Mouse (Mus musculus): ENCODE data around the gene Iqgap2.

Iqgap2 gene

GRCm38 (mm10) chr13:95697874-95698273 lies 193.8 kb downstream of the Iqgap2 start:
- no peak for DNase-seq

GRCm38 (mm10) chr13:95696654-95697163 lies 195.0 kb downstream of the Iqgap2 start, which contains the start of gene F2rl2:
Gene F2rl2 (plus strand): TSS chr13:95696853.
- no peak for DNase-seq

- no peak for DNase-seq
Observed at GRCm38 (mm10) chr13:95696120-95696653, 195.5 kb downstream of the Iqgap2 start.

DNA sequence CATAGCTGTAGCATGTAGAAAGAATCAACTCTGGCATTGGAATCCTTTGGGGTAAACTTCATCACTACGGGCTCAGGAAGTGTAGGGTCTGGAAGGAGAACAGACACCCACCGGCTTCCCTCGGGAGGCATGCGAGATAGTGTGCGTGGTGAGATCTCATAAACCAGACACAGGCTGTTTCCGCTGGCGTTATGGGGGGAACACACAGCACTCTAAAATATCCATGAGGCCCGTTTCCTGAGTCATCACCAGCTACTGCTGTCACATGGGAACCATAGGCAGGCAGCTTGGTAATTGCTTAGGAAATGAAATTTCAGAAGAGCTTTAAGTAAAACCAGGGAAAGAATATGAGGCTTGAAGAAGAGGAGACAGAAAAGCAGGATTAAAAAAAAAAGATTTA lies 199.5 kb downstream of the Iqgap2 start:
- DNase-seq = no peak

DNA sequence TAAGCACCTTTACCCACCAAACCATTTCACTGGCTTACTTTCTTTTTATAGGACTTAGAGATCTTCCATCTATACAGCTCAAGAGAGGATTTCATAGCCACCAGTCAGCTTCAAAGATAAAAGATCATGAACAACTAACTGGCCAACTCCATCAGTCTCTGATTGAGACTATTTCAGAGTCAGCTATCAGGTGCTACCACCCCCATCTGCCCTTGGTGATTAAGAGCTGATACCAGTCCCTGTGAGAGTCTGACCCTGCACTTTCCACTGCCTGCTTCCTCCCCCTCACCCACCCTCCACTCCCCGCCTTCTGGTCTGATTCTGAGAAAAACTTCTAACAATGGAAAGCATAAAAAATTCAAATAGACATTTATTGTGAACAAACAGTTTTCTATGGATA lies 203.1 kb downstream of the Iqgap2 start:
- no peak for DNase-seq

DNA sequence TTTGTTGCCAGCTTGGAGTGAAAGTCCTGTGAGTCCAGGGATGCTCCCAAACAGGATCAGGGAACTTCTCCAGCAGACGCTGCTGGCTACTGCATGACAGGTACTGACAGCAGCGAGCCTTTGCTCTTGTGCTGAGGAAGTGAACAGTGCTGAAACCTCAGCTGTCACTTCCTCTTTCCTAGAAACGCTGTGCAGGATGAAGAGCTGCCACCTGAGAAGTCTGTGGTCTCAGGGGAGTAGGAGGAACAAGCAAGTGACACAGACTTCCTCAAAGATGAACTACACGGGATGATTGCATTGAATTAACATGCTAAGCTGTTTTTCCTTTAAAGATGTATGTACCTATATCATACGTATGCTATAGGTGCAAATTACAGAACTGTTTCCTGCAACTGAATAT lies 206.0 kb downstream of the Iqgap2 start:
- no peak for DNase-seq

GRCm38 (mm10) chr13:95684656-95685244 lies 207.0 kb downstream of the Iqgap2 start:
- DNase-seq = no peak

GRCm38 (mm10) chr13:95679491-95679941 lies 212.2 kb downstream of the Iqgap2 start:
- no peak for DNase-seq

DNA sequence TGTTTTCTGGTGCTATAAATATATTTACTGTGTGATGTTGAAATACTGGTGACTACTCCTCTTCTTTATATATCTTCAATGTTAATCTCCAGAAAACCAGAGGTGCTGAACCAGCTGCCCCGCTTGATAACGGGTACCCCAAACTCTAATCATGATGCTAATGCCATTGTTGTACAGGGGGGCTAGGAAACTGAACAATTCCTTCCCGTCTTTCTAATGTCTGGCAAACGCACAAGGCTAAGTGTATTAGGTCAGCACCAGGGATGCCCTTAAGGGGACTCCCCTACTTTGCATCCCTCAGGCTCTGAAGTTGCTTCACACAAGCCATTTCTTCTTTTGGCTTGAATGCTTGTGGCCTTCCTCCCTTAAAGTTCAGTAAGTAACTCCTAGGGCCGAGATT lies 212.6 kb downstream of the Iqgap2 start:
- no peak for DNase-seq

GRCm38 (mm10) chr13:95672372-95672771 lies 219.3 kb downstream of the Iqgap2 start:
- DNase-seq = no peak

- no peak for DNase-seq
Observed at GRCm38 (mm10) chr13:95671108-95671897, 220.4 kb downstream of the Iqgap2 start.

DNA sequence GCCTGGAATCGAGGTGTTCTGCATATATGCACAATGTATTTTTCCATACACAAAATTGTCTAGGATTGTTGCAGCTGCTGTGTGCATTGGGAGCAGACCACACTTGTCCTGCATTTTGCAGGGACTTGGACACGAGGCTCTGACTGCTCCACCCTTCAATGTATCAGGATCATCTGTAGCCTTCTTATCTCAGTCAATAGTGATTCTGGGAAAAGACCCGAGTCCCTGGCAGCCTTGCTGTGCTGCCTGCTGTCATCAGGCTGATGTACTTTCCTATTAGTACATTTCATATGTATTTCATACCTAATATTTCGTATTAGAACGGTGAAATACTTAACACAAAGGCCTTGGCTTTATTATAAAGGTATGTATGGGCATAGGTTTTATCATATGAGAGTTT lies 221.2 kb downstream of the Iqgap2 start:
- DNase-seq = no peak

DNA sequence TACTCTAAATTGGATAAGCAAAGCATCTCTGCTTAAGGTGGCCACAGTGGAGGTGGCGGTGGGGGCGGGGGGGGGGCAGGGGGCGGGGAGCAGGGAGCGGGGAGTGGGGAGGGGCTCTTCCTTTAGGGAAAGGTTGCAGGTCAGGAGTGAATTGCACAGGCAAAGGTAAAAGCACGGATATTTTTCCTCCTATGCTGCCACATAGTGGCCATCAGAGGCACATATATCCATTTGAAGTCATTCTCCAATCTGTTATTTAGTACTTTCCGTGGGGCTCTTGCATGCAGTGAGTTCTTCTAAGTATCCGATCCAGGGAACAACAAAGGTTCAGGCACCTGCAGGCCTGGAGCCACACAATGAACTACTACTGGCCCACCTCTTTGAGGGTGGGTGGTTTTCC lies 224.5 kb downstream of the Iqgap2 start:
- no peak for DNase-seq

- DNase-seq = no peak
Observed at GRCm38 (mm10) chr13:95665644-95666356, 225.9 kb downstream of the Iqgap2 start.

- DNase-seq = no peak
Observed at GRCm38 (mm10) chr13:95663834-95664233, 227.9 kb downstream of the Iqgap2 start.

DNA sequence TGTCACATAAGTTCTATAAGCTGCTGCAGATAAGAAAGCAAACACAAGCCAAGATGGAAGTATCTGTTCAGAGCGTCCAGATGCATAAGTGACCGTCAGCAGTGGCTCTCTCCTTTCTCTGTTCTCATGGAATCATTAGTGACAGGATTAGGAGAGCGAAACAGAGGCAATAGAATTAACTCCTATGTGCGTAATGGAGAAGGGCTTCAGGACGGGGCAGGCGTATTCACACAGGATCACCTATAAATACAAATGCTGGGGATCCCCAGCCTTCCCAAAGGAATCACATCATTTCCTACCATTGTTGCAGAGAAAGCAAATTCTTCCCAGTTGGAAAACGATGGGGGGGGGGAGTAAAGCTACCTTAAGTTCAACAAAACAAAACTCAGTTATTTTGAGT lies 232.3 kb downstream of the Iqgap2 start:
- DNase-seq = no peak

- DNase-seq = no peak
Observed at GRCm38 (mm10) chr13:95657171-95657570, 234.6 kb downstream of the Iqgap2 start.

DNA sequence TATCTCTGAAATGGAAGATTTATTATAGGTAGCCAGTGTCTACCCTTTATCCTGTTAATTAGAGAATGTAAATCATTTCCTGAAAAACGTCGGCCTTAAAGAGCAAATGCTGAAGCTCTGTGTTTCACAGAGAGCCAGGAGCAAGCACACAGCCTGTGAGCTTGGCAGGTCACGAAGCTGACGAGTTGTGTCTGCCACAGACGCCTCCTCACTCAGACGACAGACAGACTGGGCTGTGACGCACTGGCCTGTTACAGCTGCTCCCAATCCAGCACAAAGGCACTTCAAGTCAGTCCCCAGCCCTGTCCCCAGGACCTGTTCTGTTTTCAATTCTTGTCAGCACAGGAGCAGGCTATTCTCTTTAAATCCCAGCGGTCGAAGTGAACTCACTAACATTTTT lies 236.4 kb downstream of the Iqgap2 start:
- DNase-seq = no peak

GRCm38 (mm10) chr13:95653696-95654095 lies 238.0 kb downstream of the Iqgap2 start:
- DNase-seq = no peak

GRCm38 (mm10) chr13:95651870-95652668 lies 239.7 kb downstream of the Iqgap2 start:
- no peak for DNase-seq

DNA sequence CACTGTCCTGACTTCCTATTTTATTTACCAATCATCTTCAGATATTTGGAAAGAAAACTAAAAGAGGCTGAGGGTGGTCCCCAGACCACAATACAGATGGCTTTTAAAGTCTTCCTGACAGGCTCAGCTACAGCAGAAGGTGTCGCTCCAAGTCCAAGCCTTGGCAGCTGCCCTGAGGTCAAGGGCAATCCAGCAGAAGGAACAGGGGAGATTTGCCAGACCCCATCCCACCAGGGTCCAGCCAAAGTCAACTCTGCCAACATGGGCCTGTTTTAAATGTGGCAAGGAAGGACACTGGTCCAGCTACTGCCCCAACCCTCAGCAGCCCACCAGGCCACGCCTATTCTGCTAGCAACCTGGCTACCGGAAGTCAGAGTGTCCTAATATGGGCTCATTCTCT lies 241.8 kb downstream of the Iqgap2 start:
- DNase-seq = no peak

DNA sequence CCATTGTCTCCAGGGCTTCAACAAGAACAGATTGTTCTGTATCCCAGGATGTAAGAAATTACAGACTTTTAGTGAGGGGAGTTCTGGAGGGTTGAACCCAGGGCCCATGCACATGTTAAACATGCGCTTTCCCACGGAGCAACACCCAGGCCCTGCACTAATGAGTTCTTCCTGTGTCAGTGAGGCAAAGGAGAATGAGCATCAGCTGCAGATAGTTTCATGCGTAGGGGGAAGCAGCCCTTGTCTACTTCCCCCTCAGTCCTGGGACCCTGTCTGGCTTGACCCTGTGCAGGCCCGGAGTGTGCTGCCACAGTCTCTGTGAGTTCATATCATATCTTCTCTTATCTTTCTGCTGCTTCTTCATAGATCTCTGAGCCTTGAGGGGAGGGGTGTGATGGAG lies 244.5 kb downstream of the Iqgap2 start:
- DNase-seq = no peak

Data from cerebellum, adult 9-11 months (tissue).